Mouse (Mus musculus) frontal cortex, postnatal 25 days (tissue): ENCODE measurements at regions not wholly inside any gene's neighbourhood (a gene's known extent, or its start where the extent isn't known, plus 50 kb on each side); places are given as distances from the start of the nearest gene placed in this dataset.

Source experiments
- DNase-seq, 2 experiments: peaks; one replicate each; pipeline ENCODE4 v3.0.0; 2022; ENCODE audit warnings: low spot score in 2 of 2

DNA sequence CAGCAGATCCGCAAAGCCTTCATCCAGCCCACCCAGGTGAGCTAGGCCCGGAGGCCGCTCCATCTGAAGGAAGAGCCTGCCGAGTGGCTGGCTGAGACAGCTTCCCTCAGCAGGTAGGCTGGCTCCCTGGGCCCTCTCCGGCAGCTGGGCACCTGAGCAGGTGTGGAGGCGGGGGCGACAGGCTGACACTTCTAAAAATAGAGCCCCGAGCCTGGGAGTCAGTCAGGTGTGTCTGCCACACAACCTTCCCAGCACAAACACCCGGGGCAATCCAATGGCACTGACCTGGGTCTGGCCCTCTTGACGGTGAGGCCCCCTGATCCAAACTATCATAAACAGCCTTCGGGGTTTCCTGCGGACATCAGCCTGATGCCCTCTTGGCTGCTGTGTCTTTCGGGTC is 58.5 kb downstream of the Zfp36l2 start:
- DNase-seq = no peak

DNA sequence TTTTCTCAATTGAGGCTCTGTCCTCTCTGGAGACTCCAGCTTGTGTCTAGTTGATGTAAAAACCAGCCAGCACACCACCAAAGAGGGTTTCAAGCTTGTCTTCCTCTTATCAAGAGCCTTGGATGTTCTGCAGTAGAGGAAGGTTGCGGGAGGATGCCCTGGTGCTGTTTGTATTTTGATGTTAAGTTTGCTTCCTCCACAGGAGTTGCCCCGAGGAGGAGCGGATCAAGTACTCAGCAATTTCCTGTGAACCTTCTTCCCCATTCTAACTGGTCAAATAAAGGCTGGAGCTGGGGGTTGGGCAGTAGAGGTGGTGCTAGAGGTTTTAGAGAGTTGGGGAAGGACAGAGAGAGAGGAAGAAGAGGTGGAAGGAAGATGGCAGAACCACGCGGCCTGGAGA is 59.5 kb downstream of the Zfp36l2 start:
- no peak for DNase-seq

DNA sequence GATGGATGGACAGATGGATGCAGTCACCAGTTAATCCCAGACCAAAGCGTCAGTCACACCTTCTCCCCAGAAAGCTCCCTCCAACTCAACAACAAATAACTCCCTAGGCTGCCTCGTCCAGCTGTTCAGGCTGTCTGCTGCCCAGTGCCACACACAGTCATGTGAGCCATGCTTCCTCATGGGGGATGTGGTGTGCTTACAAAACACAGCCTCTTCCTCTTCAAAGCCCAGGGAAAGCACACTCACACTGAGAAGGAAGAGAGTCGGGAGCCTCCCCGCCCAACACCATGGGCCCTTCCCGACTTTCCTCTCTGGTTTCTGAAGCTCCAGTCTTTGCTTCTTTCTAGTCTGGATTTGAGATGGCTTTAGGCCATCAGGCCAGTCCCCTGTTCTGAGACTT is 61.6 kb downstream of the Zfp36l2 start:
- DNase-seq = no peak

DNA sequence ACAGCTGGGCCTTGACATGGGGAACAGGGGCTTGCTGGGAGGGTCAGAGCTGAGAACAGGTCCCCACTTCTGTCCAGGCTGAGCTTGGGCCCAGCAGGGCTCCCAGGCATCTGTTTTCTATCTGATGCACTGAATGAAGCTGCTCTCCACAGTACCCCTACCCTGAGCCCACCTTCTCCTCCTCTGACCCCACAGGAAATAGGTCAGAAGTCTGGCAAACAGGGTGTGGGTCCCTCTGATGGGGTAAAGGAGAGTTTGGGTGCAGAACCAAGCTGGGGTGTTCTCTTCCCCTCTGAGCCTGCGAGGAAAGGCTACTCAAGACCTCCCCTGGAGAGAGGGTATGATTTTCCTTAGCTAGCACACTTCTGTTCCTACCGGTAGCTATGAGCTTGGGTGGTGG is 64.6 kb downstream of the Zfp36l2 start:
- no peak for DNase-seq

DNA sequence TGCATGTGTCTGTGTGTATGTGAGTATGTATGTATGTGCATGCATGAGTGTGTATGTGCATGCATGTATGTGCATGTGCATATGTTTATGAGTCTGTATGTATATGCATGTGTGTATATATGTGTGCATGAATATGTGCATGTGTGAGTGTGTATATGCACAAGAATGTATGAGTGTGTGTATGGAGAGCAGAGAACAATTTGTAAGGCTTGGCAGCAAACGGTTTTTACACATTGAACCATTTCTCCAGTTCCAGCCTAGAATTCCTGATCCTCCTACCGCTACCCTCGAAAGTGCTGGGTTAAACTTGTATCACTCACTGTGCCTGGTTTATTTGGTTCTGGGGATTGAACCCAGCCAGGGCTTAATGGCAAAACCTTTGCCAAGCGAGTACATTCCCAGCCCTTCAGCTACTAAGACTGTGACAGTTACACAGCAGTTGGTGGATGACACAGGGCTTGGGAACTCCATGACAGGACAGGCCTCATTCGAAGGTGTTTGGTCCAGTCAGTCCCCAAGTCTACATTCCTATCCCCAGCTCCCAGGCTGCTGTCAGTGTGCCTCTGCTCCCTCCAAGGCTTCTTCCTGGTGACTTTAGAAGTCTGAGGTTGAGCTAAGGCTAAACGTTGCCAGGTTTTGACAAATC is 65.1 kb downstream of the Zfp36l2 start:
- no peak for DNase-seq

DNA sequence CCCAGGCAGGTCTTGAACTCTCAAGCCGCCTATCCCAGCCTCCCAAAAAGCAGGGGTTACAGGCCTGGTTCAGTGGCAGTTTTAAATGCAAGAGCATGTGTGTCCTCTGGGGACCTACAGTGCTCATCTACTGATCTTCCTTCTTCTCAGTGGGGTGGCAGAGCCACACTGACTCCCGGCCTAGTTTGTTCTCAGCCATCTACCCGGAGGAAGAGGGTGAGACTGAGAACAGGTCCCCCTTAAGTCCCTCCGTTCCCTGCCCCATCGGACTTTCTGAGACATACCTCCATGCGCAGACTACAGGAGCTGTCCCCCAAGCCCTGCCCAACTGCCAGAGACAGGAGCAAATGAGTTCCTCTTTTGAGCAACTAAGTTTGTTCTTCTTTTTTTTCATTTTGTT is 66.5 kb downstream of the Zfp36l2 start:
- DNase-seq = no peak

DNA sequence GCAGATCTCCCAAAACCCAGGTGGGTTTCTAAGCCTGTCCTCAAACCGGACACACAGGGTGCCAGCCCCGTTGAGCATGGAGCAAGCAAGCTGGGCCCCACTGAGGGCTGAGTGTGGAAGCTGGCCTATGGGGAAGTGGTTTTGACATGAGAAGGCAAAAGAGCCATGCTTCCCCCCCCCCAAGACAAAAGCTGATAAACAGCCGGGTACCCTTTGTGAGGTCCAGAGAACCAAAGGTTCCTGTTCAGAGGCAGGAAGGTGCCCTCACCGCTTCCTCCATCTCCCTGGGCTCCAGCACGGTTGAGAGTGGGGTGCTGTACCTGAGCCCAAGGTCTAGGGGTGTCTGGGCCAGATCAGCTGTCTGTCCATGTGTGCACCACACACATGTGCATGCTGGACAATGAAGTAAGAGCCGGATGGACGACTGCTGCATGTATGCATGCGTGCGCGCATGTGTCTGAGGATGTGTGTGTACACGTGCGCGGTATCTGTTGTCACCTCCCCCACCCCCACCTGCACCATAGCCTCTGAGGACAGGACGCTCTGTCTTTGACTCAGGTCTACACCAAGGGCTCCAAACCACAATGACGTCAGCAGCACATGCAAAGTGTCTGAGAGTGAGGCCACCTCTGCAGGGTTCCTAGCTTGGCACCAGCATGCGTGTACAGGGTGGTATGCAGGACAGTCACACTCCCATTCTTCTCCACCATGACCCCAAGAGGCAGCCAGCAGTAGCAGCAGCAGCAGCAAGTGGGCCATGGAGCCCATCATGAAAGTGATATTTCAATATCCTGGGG is 68.3 kb downstream of the Zfp36l2 start:
- no peak for DNase-seq

DNA sequence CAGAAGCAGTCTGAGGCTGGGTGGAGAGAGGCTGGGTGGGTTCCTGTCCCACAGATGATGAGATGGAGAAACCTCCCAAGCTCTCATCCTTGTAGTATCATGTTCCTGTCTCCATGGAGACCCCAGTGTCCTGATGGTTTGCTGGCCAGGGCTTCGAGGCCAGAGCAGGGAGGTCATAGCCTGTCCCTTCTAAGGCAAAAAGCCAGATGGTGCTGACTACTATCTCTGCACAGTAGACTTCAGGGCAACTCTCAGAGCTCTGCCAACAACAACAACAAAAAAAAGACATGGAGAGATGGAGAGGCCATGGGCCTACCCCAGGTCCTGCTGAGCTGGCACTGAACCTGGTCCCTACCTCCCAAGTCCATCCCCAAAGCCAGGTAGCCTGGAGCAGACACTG is 69.0 kb downstream of the Zfp36l2 start:
- no peak for DNase-seq

DNA sequence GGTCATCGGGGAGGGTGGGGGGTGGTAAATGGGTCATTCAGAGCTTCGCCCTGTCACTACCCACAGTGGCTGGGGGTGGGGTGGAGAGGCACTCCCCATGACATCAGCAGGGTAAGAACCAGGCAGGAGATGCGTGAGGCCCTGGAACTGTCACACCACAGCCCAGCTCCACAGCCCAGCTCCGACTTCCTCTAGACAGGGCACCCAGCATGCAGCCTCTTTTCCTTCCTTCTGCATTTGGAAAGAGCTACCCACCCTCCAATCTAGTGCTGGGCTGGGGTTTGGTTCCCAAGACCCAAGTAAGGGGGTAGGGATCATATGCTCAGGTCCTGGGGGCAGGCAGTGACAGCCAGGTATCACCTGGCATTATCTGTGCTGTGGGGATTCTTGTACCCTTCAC is 69.5 kb downstream of the Zfp36l2 start:
- DNase-seq = no peak

DNA sequence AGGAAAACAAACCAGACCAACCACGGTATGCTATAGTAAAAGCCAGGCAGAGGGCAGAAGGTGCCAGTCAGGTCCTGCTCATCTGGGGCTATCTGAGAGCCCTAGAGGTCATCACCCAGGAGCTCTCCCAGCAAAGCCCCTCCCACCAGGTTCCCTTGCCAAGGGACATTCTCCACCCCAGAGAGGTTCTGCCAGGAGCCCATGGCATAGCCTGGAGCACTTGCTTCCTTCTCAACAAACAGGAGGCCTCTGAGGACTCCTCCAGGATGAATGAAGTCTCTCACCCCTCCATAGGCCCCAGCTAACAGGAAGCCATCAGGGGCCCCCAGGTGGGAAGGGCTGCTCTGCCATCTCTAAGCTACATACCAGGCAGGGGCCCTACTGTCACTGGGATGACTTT is 70.0 kb downstream of the Zfp36l2 start:
- DNase-seq = no peak

DNA sequence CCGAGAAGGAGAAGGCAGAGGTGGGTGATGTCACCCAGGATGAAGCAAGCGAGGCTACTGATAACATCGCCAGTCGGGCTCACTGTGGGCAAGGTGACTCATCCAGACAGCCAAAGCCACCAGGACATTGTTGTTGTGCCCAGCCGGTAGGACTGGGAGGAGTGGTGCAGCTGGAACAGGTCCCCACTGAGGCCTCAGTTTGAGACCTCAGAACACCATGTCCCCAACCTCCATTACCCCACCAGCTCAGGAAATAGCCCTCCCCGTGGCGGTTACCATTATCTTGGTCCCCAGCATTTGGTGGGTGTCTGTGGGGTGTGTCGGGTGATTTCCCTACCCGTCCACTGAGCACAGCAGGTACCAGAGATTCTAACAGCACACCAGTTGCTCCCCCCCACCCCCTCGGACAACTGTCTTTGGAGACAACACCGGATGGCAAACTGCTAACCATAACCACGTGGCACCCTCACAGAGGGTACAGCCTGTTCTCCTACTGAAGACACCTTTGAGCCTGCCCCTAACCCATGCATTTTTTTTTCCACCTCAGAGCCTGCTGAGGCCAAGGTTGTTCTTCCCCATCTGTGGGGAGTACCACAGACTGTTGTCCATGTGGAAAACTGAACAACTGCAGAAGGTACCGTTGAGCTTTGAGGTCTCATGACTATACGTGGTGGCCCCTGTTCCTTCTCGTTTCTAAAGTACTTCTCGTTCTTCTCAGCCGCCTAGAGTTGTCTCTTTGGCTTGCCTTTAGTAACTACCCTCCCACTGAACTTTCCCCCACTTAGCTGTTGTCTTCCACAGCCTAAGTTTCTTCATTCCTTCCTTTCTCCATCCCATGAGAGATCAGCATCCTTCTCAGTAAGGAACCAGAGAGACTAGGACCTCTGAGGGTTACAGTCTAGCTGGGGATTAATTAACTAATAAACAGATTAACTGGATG is 71.1 kb downstream of the Zfp36l2 start:
- DNase-seq = no peak

DNA sequence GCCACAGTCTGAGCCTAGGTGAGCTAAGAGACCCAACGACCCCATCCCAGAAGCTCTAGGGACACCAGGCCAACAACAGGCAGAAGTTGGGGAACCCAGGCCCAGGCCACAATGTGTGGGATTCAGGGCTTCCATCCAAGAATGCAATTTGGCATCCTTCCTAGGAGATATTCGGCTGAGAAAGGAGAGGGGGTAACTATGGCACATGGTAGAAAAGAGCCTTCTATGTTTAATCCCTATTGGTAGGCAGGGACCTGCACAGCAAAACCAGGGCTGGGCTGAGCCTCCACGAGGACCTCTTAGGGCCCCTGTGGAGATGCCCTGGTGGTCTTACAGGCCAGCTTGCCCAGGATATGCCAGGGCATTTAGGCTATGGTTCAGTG is 71.8 kb downstream of the Zfp36l2 start:
- no peak for DNase-seq

DNA sequence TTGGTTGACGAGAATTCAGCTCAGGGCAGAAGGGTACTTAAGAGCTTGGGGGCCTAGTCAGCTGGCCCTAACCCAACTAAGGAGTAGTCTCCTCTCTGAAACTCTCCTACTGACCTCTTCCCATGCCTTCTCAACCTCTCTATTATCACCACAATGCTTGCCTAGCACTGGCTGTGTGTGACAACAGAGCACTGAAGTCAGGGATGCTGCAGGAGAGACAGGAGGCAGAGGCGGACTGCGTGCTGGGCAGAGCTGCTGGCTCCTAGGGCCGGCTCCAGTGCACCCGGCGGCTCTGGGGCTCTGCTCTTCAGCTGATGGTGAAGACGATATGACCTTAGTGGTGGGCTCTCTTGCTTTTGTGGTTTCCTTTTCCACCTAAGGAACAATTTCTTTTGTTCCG is 72.6 kb downstream of the Zfp36l2 start:
- DNase-seq = no peak

DNA sequence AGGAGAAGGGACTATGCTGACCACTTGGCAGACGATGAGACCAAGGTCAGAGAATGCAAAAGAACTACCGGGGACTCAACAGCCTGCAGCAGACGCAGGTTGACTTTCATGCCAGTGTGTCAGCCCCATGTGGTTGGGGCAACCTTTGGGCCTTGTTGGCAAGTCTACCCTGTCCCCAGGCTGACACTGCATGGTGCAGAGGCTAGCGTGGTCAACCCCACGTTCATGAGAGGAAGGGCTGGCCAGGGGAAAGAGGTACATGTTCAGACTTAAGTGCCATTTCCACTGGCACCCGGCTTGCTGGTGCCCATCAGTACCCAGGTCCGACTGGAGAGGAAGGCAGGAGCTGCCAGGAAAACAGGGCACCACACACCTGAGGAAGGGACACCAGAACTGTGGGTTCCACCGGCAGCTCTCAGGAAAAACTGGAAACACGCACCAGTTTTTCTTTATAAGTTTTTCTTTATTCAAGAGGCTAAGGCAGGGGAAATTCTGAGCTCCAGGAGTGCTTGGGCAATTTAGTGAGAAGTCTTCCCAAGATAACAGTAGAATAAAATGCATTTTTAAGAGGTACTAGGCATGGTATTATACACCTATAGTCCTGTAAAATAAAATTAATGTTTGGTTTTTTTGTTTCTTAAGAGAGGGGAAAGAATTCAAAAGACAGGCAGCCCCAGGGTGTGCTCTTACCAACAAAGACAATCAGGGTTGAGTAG is 73.3 kb downstream of the Zfp36l2 start:
- no peak for DNase-seq

DNA sequence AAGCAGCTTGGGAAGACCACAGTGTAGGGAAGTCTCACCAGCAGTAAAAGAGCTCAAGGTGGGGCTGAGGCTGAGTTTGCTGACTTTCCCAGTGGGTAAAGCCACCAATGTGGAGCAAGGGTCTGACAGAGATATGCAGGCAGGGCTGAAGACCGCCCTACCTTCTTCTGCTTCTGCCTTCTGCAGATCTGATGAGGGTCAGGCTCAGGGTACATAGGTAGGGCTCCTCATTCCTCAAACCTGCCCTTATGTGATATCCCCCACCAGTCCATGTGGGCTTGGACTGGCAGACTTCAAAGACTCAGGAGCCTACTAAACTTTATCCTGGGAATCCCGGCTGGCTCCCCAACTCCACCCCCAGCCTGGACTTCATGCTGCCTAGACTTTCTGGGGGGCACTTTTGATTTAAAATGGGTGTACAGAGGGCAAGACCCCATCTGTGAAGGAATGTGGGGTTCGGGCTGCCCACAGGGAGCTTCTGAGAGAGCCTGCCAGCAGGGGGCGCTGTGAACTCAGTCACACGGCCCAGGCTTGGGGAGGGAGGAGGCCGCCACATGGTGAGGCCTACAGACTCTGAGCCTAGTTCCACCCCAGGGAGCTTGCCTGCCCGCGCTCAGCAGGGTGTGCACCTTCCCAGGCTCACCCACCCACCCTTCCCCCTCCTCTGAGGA is 74.0 kb downstream of the Zfp36l2 start:
- peak; percentile 61 to 69 for DNase-seq

DNA sequence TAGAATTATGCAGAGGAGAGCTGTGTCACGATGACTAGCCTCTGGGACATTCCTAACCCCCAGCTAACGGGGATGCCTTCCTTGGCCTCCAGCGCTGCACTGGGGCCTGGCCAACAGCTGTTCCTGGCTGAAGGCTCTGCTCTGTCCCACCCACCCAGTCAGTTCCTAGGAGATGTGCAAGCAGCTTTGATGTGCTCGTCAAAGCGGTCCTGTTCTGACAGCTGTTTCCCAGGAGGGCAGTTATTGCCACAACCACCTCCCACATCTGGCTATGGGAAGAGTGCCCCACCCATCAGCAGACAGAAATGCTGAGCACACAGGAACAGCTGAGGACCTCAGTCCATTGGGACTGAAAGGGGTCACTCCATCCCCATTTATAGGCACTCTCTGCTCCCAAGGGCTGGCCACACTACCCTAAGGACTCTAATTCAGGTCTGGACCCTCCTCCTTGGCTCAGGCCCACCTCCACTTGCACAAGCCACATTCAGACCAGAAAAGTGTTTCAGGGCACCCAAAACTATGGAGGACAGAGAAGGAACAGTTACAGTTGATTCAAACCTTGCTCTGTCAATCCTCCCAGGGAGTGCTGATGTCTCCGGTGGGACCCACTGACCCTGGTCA is 75.2 kb downstream of the Zfp36l2 start:
- no peak for DNase-seq

DNA sequence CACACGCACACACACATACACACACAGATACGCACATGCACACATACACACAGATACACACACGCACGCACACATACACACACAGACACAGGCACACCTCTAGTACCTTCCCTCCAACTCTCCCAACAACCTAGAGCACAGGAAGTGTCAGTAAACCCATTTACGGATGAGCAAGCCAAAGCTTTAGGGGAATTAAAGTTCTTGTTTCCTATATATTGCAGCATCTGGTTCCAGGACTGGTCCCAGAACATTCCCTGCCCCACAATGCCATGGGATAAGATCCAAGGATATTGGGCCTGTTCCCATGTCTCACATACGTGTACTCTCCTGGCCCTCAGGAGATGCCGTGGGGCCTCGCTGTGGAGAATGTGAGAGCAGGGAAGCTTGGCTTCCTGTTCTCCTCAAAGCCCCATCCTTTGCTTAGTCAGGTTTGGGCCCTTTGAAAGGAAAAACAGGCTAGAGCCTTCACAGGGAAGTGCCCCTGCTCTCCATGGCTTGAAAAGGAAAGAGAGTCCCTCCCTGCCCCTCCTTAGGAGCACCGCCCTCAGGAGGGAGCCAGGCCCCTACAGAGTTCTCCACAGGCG is 75.9 kb downstream of the Zfp36l2 start:
- no peak for DNase-seq

DNA sequence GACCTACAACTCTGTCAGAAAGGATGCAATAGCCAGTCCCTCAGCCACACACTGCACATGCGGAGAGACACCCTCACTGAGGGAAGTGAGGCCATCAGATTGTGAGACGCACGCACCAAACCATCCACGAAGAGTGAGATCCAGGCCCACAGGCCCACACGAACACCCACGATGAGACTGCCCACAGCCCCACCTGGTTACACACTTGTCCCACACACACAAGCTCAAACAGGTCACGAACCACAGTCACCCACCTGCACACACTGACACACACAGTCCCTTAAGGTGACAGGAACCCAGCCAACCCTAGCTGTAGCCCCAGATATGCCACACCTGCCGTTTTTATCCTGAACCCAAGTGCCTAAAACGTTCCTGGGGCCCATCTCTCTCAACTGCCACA is 76.8 kb downstream of the Zfp36l2 start:
- no peak for DNase-seq

DNA sequence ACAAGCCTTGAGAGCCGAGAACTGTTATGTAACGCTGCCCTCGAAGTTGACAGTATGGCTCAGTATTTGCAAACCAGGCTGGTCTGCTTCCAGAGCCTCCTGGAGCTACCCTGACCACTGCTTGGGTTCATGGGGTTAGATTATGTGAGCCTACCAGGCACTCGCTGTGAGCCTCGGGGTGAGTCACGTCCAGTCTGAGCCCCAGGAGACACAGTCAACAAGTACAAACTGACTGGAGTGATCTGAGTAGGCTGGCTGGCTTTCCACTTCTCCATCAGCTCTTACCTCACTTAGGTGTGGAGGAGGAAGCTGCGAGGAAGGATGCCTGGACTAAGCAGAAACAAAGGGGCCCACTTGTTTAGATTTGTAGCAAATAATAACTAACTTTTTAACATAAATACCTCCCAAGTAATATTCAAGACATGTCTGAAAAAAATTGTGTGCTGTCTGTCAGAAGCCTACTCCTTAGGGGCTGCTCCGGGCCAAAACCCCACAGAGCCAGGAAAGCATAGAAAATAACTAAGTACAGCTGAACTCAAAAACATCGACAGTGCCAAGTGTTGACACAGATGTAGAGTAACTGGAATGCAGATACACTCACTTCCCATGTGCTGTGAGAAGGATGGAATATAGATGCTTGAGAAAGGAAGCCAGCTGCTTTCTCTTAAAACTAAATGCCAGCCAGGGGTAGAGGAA is 77.6 kb downstream of the Zfp36l2 start:
- DNase-seq = no peak
